Mouse (Mus musculus) CH12.LX (cell line): ENCODE data around the gene Asap2. TPM values are rescaled to one million over a fixed set of nuclear protein-coding genes. Genes with fewer than 3 reads are reported as not detected.
"Not testable (repeated sequence)": the region's sequence is repeated elsewhere in the genome, so short reads cannot be mapped to it uniquely, and the experiment has no call there.

Source experiments
- DNase-seq: peaks from one replicate; pipeline ENCODE4 v3.0.0-alpha.2; 2013; ENCODE audit errors: extremely low read depth
- H3K27ac ChIP-seq: 2 replicates; pipeline ENCODE4 v1.5.1; 2012; ENCODE audit warnings: low read depth, mild to moderate bottlenecking, control low read depth, moderate library complexity; ENCODE audit not compliant: insufficient read depth
- H3K27me3 ChIP-seq: replicated peaks from 2 replicates; pipeline ENCODE3; 2012; ENCODE audit warnings: inconsistent platforms
- H3K36me3 ChIP-seq, 2 experiments: replicated peaks in 1 of 2; 2 replicates each; pipeline versions ENCODE3 to v1.6.1; 2012; ENCODE audit warnings: inconsistent platforms in 1 of 2, low read length in 1 of 2, mild to moderate bottlenecking in 1 of 2, mixed read lengths in 1 of 2, moderate library complexity in 1 of 2; ENCODE audit not compliant: control insufficient read depth in 1 of 2, insufficient read depth in 1 of 2
- H3K4me1 ChIP-seq, 2 experiments: 2 replicates each; pipeline ENCODE4 v1.6.1; 2012; ENCODE audit warnings: inconsistent platforms in 1 of 2, moderate library complexity in 1 of 2; ENCODE audit not compliant: insufficient read depth in 2 of 2, control insufficient read depth in 1 of 2
- H3K4me2 ChIP-seq: 2 replicates; pipeline ENCODE4 v1.6.1; 2012; ENCODE audit warnings: low read depth, mild to moderate bottlenecking, control low read depth; ENCODE audit not compliant: poor library complexity, insufficient read depth, severe bottlenecking
- H3K4me3 ChIP-seq, 3 experiments: fragments of 150-350 bp in 1 of 3; sonication (generic) in 1 of 3; replicated peaks in 1 of 3; 2 replicates each; pipeline versions ENCODE3 to v1.5.1; 2011 to 2012; ENCODE audit warnings: low read depth in 2 of 3, low read length in 2 of 3, mild to moderate bottlenecking in 2 of 3, moderate library complexity in 2 of 3, control low read depth in 1 of 3, improper control_type of control experiment in 1 of 3, inconsistent platforms in 1 of 3, mixed read lengths in 1 of 3; ENCODE audit not compliant: poor library complexity in 1 of 3
- H3K79me2 ChIP-seq: replicated peaks from 2 replicates; pipeline ENCODE4 v1.6.1; 2012; ENCODE audit warnings: mild to moderate bottlenecking, moderate library complexity; ENCODE audit not compliant: control insufficient read depth, poor library complexity, insufficient read depth, severe bottlenecking; ENCODE audit errors: extremely low read depth
- H3K9ac ChIP-seq: 2 replicates; pipeline ENCODE4 v1.6.1; 2012; ENCODE audit warnings: low read depth, mild to moderate bottlenecking, control low read depth, moderate library complexity; ENCODE audit not compliant: insufficient read depth
- H3K9me3 ChIP-seq: replicated peaks from 2 replicates; pipeline ENCODE3; 2012; ENCODE audit warnings: low read length, inconsistent platforms, mixed read lengths
- CTCF ChIP-seq, 2 experiments: IDR thresholded peaks in 1 of 2; conservative IDR thresholded peaks in 1 of 2; 2 replicates each; pipeline ENCODE4 v1.5.1; 2011 to 2012; ENCODE audit warnings: low read depth in 2 of 2, low read length in 2 of 2, improper control_type of control experiment in 1 of 2, inconsistent platforms in 1 of 2, mild to moderate bottlenecking in 1 of 2, moderate library complexity in 1 of 2
- dilution Hi-C: fragments of 300-500 bp; cut with MboI; formaldehyde crosslinking; loops from 2 replicates; pipeline ENCODE4 v1.14.3; 2020; ENCODE audit warnings: low sequenced_read_pairs; ENCODE audit not compliant: extremely low pct_unique_long_range_greater_than_20kb, extremely low pct_ligation_motif_present
- in situ Hi-C: fragments of 300-500 bp; cut with MboI; formaldehyde crosslinking; loops from 3 replicates; pipeline ENCODE4 v1.14.3; 2019; ENCODE audit warnings: low sequenced_read_pairs, low pct_ligation_motif_present, low pct_unique_long_range_greater_than_20kb, mixed read lengths
- polyA plus RNA-seq: library from polyadenylated mRNA; unstranded; fragments of >175 nt; gene quantifications from 2 replicates; pipeline ENCODE4 v1.2.1, GENCODE M21; 2012; ENCODE audit warnings: low read depth; ENCODE audit not compliant: insufficient read length
- total RNA-seq, 2 experiments: library from RNA; depleted of rRNA; stranded (reverse); fragments of 300-350 nt in 1 of 2; fragments of >200 nt in 1 of 2; gene quantifications; 2 replicates each; pipeline ENCODE4 v1.2.3; 2012 to 2014

Gene Asap2
- total RNA-seq (2012; rRNA removed): 0.04 and 0.17 TPM in 2 replicates
- total RNA-seq (2014; rRNA removed): 0.09 and 0.17 TPM in 2 replicates
- 0.64 and 0.72 TPM in 2 replicates for polyA plus RNA-seq

- H3K27me3 ChIP-seq, H3K36me3 ChIP-seq, DNase-seq, H3K4me3 ChIP-seq, dilution Hi-C loops, H3K9me3 ChIP-seq, H3K9ac ChIP-seq, H3K27ac ChIP-seq, in situ Hi-C loops, H3K4me2 ChIP-seq, H3K4me1 ChIP-seq, H3K79me2 ChIP-seq: not testable (repeated sequence)
These were observed at the start of gene Asap2 for GRCm38 (mm10) chr12:20990132-20990531. Gene Asap2, plus strand, starts transcription at chr12:20990459.

GRCm38 (mm10) chr12:20947051-20947997, 42.9 kb upstream of the Asap2 start:
- H3K4me1 ChIP-seq, H3K36me3 ChIP-seq, H3K79me2 ChIP-seq, H3K9ac ChIP-seq, H3K27me3 ChIP-seq, in situ Hi-C loops, H3K27ac ChIP-seq, DNase-seq, H3K4me2 ChIP-seq, H3K4me3 ChIP-seq, dilution Hi-C loops, H3K9me3 ChIP-seq: not testable (repeated sequence)

DNA sequence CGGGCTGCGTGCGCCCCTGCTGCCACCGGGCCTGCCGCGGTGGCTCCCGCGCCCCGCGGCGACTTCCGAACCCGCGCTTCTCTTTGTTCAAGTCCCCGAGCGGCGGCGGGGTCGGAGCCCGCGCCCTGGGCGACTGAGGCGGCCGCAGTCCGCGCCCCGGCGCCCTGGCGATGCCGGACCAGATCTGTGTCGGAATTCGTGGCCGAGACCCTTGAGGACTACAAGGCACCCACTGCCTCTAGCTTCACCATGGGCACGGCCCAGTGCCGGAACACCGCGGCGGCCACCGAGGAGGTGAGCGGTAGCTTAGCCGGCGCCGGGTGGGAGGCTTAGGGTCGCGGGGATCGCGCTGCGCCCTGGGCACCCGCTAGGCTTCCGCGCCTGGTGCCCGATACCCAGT, 320 bp downstream of the Asap2 start:
- H3K9ac ChIP-seq, H3K27me3 ChIP-seq, in situ Hi-C loops, H3K4me1 ChIP-seq, H3K4me2 ChIP-seq, DNase-seq, H3K4me3 ChIP-seq, H3K79me2 ChIP-seq, H3K36me3 ChIP-seq, H3K9me3 ChIP-seq, H3K27ac ChIP-seq, dilution Hi-C loops: not testable (repeated sequence)

GRCm38 (mm10) chr12:21030875-21031274, 40.6 kb downstream of the Asap2 start:
- H3K9me3 ChIP-seq, H3K9ac ChIP-seq, H3K4me2 ChIP-seq, dilution Hi-C loops, H3K79me2 ChIP-seq, H3K36me3 ChIP-seq, H3K4me3 ChIP-seq, H3K27me3 ChIP-seq, in situ Hi-C loops, H3K27ac ChIP-seq, DNase-seq, H3K4me1 ChIP-seq: not testable (repeated sequence)
- peak in 1 of 2 experiments; percentile 17; a peak in 1 of 4 replicates for TF ChIP-seq CTCF (conservative IDR thresholded peaks at IDR 0.05 in 1 of 2, IDR thresholded peaks at IDR 0.05 in 1 of 2; ENCODE audit: low read depth in 2 of 2, low read length in 2 of 2)

GRCm38 (mm10) chr12:21046716-21047115, 56.5 kb downstream of the Asap2 start:
- H3K4me1 ChIP-seq, DNase-seq, H3K4me2 ChIP-seq, H3K9ac ChIP-seq, H3K36me3 ChIP-seq, dilution Hi-C loops, H3K79me2 ChIP-seq, H3K9me3 ChIP-seq, H3K27ac ChIP-seq, in situ Hi-C loops, H3K27me3 ChIP-seq, H3K4me3 ChIP-seq: not testable (repeated sequence)
